Mouse (Mus musculus) liver, embryonic 15.5 days (tissue): Measurements from ENCODE around the gene Btbd11. TPM values are rescaled to one million over a fixed set of nuclear protein-coding genes. Genes with fewer than 3 reads are reported as not detected.

Source experiments
- ATAC-seq: fragments of 200-750 bp; cut with Nextera tagmentation; 2 replicates; pipeline ENCODE4 v1.8.0; 2017; ENCODE audit warnings: moderate number of reproducible peaks, mild to moderate bottlenecking, moderate library complexity; ENCODE audit not compliant: insufficient read depth
- H3K27ac ChIP-seq: fragments of 300-500 bp; sonication (generic); replicated peaks from 2 replicates; pipeline ENCODE4 v1.5.1; 2015; ENCODE audit warnings: mild to moderate bottlenecking, inconsistent platforms
- H3K27me3 ChIP-seq: fragments of 300-500 bp; sonication (generic); 2 replicates; pipeline ENCODE4 v1.6.1; 2015; ENCODE audit warnings: mild to moderate bottlenecking, inconsistent platforms
- H3K36me3 ChIP-seq: fragments of 300-500 bp; sonication (generic); replicated peaks from 2 replicates; pipeline ENCODE4 v1.6.1; 2015; ENCODE audit warnings: moderate library complexity, mild to moderate bottlenecking, inconsistent platforms
- H3K4me1 ChIP-seq: fragments of 300-500 bp; sonication (generic); replicated peaks from 2 replicates; pipeline ENCODE4 v1.6.1; 2015; ENCODE audit warnings: inconsistent platforms
- H3K4me2 ChIP-seq: fragments of 300-500 bp; sonication (generic); 2 replicates; pipeline ENCODE4 v1.6.1; 2015; ENCODE audit warnings: moderate library complexity, mild to moderate bottlenecking, inconsistent platforms
- H3K4me3 ChIP-seq: fragments of 300-500 bp; sonication (generic); replicated peaks from 2 replicates; pipeline ENCODE4 v1.5.1; 2015; ENCODE audit warnings: mild to moderate bottlenecking, inconsistent platforms
- H3K9ac ChIP-seq: fragments of 300-500 bp; sonication (generic); 2 replicates; pipeline ENCODE4 v1.6.1; 2015; ENCODE audit warnings: moderate library complexity, mild to moderate bottlenecking, inconsistent platforms
- H3K9me3 ChIP-seq: fragments of 300-500 bp; sonication (generic); replicated peaks from 2 replicates; pipeline ENCODE4 v1.6.1; 2016; ENCODE audit warnings: inconsistent platforms
- WGBS: fragments of 180-500 bp; shearing (Covaris S2); methylation state at CpG from one replicate; pipeline ENCODE4 v1.1.7; 2015; ENCODE audit warnings: mixed read lengths; ENCODE audit not compliant: insufficient replicate concordance; 5-methylcytosine and 5-hydroxymethylcytosine counted together
- polyA plus RNA-seq: library from polyadenylated mRNA; unstranded; fragments of >200 nt; fragmentation: Nextera tagmentation; extraction: Ambion mirVana; gene quantifications from 2 replicates; pipeline ENCODE4 v1.2.1, GENCODE M21; 2015

Gene Btbd11
- polyA plus RNA-seq, 1 experiment from 2014 or later: 0.35 TPM

- Histone ChIP-seq H3K36me3 (no peaks in the 10 kb centered on the region), H3K4me3 (no peak overlapping the region), H3K4me2 (no peak overlapping the region), H3K27me3 (peaks cover 21% of the 10 kb centered on the region), H3K9me3 (no peaks in the 10 kb centered on the region), H3K9ac (no peak overlapping the region), H3K4me1 (no peaks in the 10 kb centered on the region), H3K27ac (no peak overlapping the region)
- ATAC-seq: no peak
- 70% methylated on average over 11 of the region's 11 CpGs for WGBS
Observed at GRCm38 (mm10) chr10:85602546-85602945, 215.9 kb downstream of the Btbd11 start.

- Histone ChIP-seq H3K4me2 (no peak overlapping the region), H3K27me3 (0 out of 2 replicates have a peak, but pooled peaks cover 3% of the 10 kb centered on the region), H3K27ac (no peak overlapping the region), H3K4me1 (no peaks in the 10 kb centered on the region), H3K4me3 (no peak overlapping the region), H3K9me3 (no peaks in the 10 kb centered on the region), H3K9ac (no peak overlapping the region), H3K36me3 (no peaks in the 10 kb centered on the region)
- no peak for ATAC-seq
- 70% methylated on average over 9 of the region's 9 CpGs for WGBS
Observed at GRCm38 (mm10) chr10:85604556-85604955, 217.9 kb downstream of the Btbd11 start.

- Histone ChIP-seq H3K27me3 (no peaks in the 10 kb centered on the region), H3K36me3 (no peaks in the 10 kb centered on the region), H3K27ac (no peak overlapping the region), H3K4me2 (no peak overlapping the region), H3K4me1 (no peaks in the 10 kb centered on the region), H3K9me3 (no peaks in the 10 kb centered on the region), H3K4me3 (no peak overlapping the region), H3K9ac (no peak overlapping the region)
- ATAC-seq: no peak
- 66% methylated on average over 14 of the region's 14 CpGs for WGBS
Observed at GRCm38 (mm10) chr10:85608550-85609278, 222.1 kb downstream of the Btbd11 start.

- H3K4me2 ChIP-seq: no peak overlapping the region
- no peaks in the 10 kb centered on the region for H3K4me1 ChIP-seq
- no peak overlapping the region for H3K4me3 ChIP-seq
- no peak for ATAC-seq
- no peaks in the 10 kb centered on the region for H3K36me3 ChIP-seq
- H3K27me3 ChIP-seq: no peaks in the 10 kb centered on the region
- no peak overlapping the region for H3K27ac ChIP-seq
- no peak overlapping the region for H3K9ac ChIP-seq
- WGBS: 52% methylated on average over 8 of the region's 8 CpGs
- H3K9me3 ChIP-seq: no peaks in the 10 kb centered on the region
Observed at GRCm38 (mm10) chr10:85617080-85617479, 230.5 kb downstream of the Btbd11 start.

GRCm38 (mm10) chr10:85617501-85618417 lies 231.1 kb downstream of the Btbd11 start:
- no peaks in the 10 kb centered on the region for H3K9me3 ChIP-seq
- no peak for ATAC-seq
- no peaks in the 10 kb centered on the region for H3K27me3 ChIP-seq
- WGBS: 70% methylated on average over 12 of the region's 12 CpGs
- H3K9ac ChIP-seq: no peak overlapping the region
- no peak overlapping the region for H3K4me3 ChIP-seq
- no peak overlapping the region for H3K27ac ChIP-seq
- no peaks in the 10 kb centered on the region for H3K4me1 ChIP-seq
- H3K36me3 ChIP-seq: no peaks in the 10 kb centered on the region
- H3K4me2 ChIP-seq: no peak overlapping the region

GRCm38 (mm10) chr10:85621067-85621466 lies 234.5 kb downstream of the Btbd11 start:
- ATAC-seq: no peak
- WGBS: 62% methylated on average over 6 of the region's 6 CpGs

GRCm38 (mm10) chr10:85624504-85625169 lies 238.0 kb downstream of the Btbd11 start:
- no peak overlapping the region for H3K9ac ChIP-seq
- ATAC-seq: no peak
- no peak overlapping the region for H3K27ac ChIP-seq
- H3K4me2 ChIP-seq: peak overlapping the region; percentile 64
- H3K36me3 ChIP-seq: no peaks in the 10 kb centered on the region
- H3K27me3 ChIP-seq: no peaks in the 10 kb centered on the region
- H3K4me3 ChIP-seq: peak overlapping the region; percentile 35
- no peaks in the 10 kb centered on the region for H3K9me3 ChIP-seq
- 0 out of 2 replicates have a peak, but pooled peaks cover 4% of the 10 kb centered on the region for H3K4me1 ChIP-seq
- 4% methylated on average over 31 of the region's 31 CpGs for WGBS

More at GRCm38 (mm10) chr10:85621067-85621466, 234.5 kb downstream of the Btbd11 start:
- Histone ChIP-seq H3K9ac (no peak overlapping the region), H3K27me3 (no peaks in the 10 kb centered on the region), H3K36me3 (no peaks in the 10 kb centered on the region), H3K4me1 (0 out of 2 replicates have a peak, but pooled peaks cover 4% of the 10 kb centered on the region), H3K4me3 (no peak overlapping the region), H3K9me3 (no peaks in the 10 kb centered on the region), H3K27ac (no peak overlapping the region), H3K4me2 (no peak overlapping the region)

- H3K36me3 ChIP-seq: no peaks in the 10 kb centered on the region
- H3K9me3 ChIP-seq: no peaks in the 10 kb centered on the region
- H3K9ac ChIP-seq: no peak overlapping the region
- ATAC-seq: no peak
- 46% methylated on average over 4 of the region's 4 CpGs for WGBS
- H3K4me1 ChIP-seq: 0 out of 2 replicates have a peak, but pooled peaks cover 4% of the 10 kb centered on the region
- H3K4me2 ChIP-seq: no peak overlapping the region
- H3K4me3 ChIP-seq: no peak overlapping the region
- H3K27me3 ChIP-seq: no peaks in the 10 kb centered on the region
- H3K27ac ChIP-seq: no peak overlapping the region
Observed at GRCm38 (mm10) chr10:85625170-85625686, 238.6 kb downstream of the Btbd11 start.

- Histone ChIP-seq H3K9me3 (no peaks in the 10 kb centered on the region), H3K4me1 (no peaks in the 10 kb centered on the region), H3K27ac (no peak overlapping the region), H3K4me3 (no peak overlapping the region), H3K4me2 (no peak overlapping the region), H3K36me3 (no peaks in the 10 kb centered on the region), H3K9ac (no peak overlapping the region), H3K27me3 (no peaks in the 10 kb centered on the region)
- WGBS: 65% methylated on average over 10 of the region's 10 CpGs
- no peak for ATAC-seq
Observed at GRCm38 (mm10) chr10:85632030-85632429, 245.4 kb downstream of the Btbd11 start.

GRCm38 (mm10) chr10:85633577-85633976 lies 247.0 kb downstream of the Btbd11 start:
- Histone ChIP-seq H3K4me2 (no peak overlapping the region), H3K9ac (no peak overlapping the region), H3K9me3 (no peaks in the 10 kb centered on the region), H3K4me1 (no peaks in the 10 kb centered on the region), H3K4me3 (no peak overlapping the region), H3K36me3 (no peaks in the 10 kb centered on the region), H3K27me3 (no peaks in the 10 kb centered on the region), H3K27ac (no peak overlapping the region)
- 80% methylated on average over 10 of the region's 10 CpGs for WGBS
- no peak for ATAC-seq
